Mouse (Mus musculus): ENCODE measurements around the gene Cyth3.

GRCm38 (mm10) chr5:143721962-143722361 is 99.7 kb downstream of the Cyth3 start:
- TF ChIP-seq CTCF (IDR thresholded peaks at IDR 0.05; ENCODE audit: control insufficient read depth, insufficient read depth, insufficient read length) (no peak), MYOD1 (IDR thresholded peaks at IDR 0.05; ENCODE audit: control insufficient read depth, insufficient read length, low read depth) (no peak), USF1 (IDR thresholded peaks at IDR 0.05; ENCODE audit: low read depth) (no peak), MAX (IDR thresholded peaks at IDR 0.05) (no peak), MYOG (IDR thresholded peaks at IDR 0.05; ENCODE audit: control insufficient read depth, extremely low read depth, insufficient read length) (no peak), FOSL1 (IDR thresholded peaks at IDR 0.05; ENCODE audit: insufficient read depth, low read length, poor library complexity, severe bottlenecking) (no peak)
